Mouse (Mus musculus) megakaryocyte-erythroid progenitor cell, adult 5 weeks (primary cell): Measurements from ENCODE around the gene Sinhcaf. TPM values are rescaled to one million over a fixed set of nuclear protein-coding genes. Genes with fewer than 3 reads are reported as not detected.

Experiments
- polyA plus RNA-seq: library from polyadenylated mRNA; stranded (reverse); fragments of >175 nt; gene quantifications from 2 replicates; pipeline ENCODE4 v1.2.3, GENCODE M21; 2012

Gene Sinhcaf
- 50.1 and 69.4 TPM in 2 replicates for polyA plus RNA-seq

GRCm38 (mm10) chr6:148946409-148946742, at the start of gene Sinhcaf:
Sinhcaf (minus strand) TSS chr6:148946467.

GRCm38 (mm10) chr6:148895773-148896506, 50.3 kb downstream of the Sinhcaf start, which contains the start of gene Caprin2:
Caprin2 (minus strand) TSS chr6:148896237.

Other genes with a start within 250 kb of the Sinhcaf start
- 9.8 and 12.5 TPM in 2 replicates for gene Ipo8, start 115.0 kb downstream of the Sinhcaf start, polyA plus RNA-seq
- gene Caprin2, start 50.2 kb downstream of the Sinhcaf start, polyA plus RNA-seq: 1.5 and 1.6 TPM in 2 replicates
- gene Dennd5b, start 155.2 kb upstream of the Sinhcaf start, polyA plus RNA-seq: 0.99 TPM in 2 replicates
- not detected in 2 replicates for gene Gm10203, start 183.7 kb upstream of the Sinhcaf start, polyA plus RNA-seq
- gene Etfbkmt, start 193.4 kb upstream of the Sinhcaf start, polyA plus RNA-seq: 0.12 and 0.28 TPM in 2 replicates
- 1.4 and 1.8 TPM in 2 replicates for gene Amn1, start 242.2 kb upstream of the Sinhcaf start, polyA plus RNA-seq